Mouse (Mus musculus) cerebellum, postnatal 10 days (tissue): Measurements from ENCODE around the gene Fbxw7.

Experiments used
- DNase-seq, 2 experiments: peaks; one replicate each; pipeline ENCODE4 v3.0.0; 2021; ENCODE audit warnings: mixed read lengths in 2 of 2

Fbxw7 gene

GRCm38 (mm10) chr3:84952585-84953187 is 137.6 kb downstream of the Fbxw7 start:
- peak in 1 of 2 experiments; percentile 59 for DNase-seq

GRCm38 (mm10) chr3:84955011-84955775 is 140.1 kb downstream of the Fbxw7 start:
- no peak for DNase-seq

- DNase-seq, result peak; percentile 62 to 64
Measured at GRCm38 (mm10) chr3:84955857-84956256, 140.8 kb downstream of the Fbxw7 start.

- no peak for DNase-seq
Measured at GRCm38 (mm10) chr3:84965156-84965555, 150.1 kb downstream of the Fbxw7 start.

DNA sequence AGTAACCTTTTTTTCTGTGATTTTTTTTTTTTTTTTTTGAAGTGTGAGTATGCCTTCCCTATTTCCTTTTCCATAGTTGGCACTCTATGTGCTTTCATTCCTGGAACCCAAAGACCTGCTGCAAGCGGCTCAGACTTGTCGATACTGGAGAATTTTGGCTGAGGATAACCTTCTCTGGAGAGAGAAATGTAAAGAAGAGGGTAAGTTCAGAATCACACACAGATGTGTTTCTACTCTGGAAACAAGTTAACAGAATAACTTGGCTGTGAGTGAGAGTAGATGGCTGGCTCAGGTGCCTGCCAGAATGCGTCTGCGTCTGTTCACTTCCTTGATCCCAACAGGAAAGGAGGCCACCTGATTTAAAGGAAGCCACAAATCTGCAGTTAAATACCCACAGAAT is 152.3 kb downstream of the Fbxw7 start:
- no peak for DNase-seq

GRCm38 (mm10) chr3:84971561-84971960 is 156.5 kb downstream of the Fbxw7 start:
- DNase-seq, result no peak

DNA sequence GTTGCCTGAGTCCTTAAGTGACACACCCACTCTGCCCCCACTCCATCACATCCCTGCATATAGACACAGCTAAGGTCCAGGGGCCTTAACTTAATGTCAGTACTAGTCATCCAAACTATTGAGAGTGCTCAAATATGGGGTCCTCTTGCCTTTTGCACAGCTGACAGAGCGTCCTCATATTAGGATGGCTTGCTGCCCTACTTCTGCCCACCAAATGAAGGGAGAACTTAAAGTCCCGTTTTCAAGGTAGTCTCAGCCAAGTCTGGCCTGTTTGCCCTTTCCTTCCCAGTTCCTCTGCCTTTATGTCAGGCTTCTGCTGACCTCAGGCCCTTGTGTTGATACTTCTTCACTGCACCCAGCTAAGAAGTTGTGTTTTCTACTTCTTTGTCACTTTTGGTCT is 157.8 kb downstream of the Fbxw7 start:
- DNase-seq, result no peak

- no peak for DNase-seq
Measured at GRCm38 (mm10) chr3:84974193-84974592, 159.1 kb downstream of the Fbxw7 start.

GRCm38 (mm10) chr3:84978676-84979075 is 163.6 kb downstream of the Fbxw7 start:
- DNase-seq, result no peak

DNA sequence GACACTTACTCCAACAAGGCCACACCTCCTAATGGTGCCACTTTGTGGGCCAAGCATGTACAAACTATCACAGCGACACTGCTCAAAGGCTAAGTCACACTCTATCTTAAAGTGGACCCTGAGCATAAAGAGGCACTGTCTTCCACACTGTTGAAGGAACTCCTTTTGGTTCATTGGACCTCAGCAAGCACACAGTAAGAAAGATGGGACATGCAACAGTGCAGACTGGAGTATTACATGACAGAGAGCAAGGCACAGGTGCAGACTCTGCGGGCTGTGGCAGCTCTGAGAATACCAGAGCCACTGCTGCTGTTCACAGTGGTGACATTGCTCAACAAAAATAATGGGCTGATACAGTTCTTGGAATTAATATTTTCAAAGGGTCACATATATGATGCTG is 165.1 kb downstream of the Fbxw7 start:
- no peak for DNase-seq

DNA sequence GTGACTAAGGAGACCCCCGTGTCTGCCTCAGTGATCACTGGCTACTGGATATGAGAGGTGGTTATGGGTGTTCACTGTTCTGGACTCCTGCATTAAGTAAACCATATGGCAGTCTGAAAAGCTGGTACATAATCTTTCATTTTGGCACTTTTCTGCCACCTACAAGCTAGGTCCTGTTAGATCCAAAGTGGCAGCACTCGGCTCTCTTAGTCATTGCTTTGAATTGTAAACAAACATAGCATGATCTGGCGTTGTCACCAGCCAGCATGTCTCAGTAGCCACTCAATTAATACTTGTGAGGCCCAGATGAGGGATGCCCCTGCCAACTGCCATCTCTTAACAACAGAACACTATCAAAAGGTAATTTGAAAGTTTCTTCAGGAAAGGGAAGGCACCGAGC is 167.6 kb downstream of the Fbxw7 start:
- no peak for DNase-seq

- no peak for DNase-seq
Measured at GRCm38 (mm10) chr3:84985121-84985625, 170.1 kb downstream of the Fbxw7 start.

DNA sequence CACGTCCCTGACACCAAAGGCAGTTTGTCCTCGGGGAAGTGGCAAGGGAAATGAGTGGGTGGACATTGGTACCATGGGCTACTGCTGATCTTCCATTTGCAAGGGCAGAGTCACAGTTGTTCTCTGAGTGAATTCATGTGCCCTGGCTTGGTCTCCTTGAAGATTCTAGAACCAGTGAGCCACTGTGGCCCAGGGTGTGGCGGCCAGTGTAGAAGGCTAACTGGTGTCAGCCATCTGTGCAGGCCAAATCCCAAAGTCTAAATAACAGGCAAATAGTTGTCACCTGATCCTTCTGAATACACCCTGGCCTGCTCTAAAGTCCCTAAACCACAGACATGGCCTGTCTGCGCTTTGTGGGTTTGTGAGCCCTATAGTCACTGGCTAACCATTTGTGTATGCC is 173.8 kb downstream of the Fbxw7 start:
- no peak for DNase-seq

DNA sequence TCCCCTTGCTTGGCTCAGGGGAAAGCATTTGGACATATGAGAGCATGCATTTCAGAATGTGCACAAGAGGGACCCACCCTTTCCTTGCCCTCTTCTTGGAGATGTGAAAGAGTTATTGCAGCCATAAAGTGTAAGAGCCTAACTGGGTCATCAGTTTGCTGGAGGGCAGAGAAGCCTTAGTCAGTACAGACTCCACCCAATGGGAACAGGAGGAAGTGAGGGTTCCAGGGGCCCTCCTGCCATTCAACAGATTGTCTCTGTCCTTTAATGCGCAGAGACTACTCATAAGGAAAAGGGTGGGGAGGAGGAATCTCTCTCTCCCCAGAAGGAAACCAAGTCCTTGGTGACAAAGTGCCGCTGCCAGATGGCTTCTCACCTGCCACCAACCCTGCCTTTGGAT is 190.2 kb downstream of the Fbxw7 start:
- DNase-seq, result peak in 1 of 2 experiments; percentile 17

GRCm38 (mm10) chr3:85012889-85013288 is 197.8 kb downstream of the Fbxw7 start:
- peak; percentile 49 for DNase-seq

DNA sequence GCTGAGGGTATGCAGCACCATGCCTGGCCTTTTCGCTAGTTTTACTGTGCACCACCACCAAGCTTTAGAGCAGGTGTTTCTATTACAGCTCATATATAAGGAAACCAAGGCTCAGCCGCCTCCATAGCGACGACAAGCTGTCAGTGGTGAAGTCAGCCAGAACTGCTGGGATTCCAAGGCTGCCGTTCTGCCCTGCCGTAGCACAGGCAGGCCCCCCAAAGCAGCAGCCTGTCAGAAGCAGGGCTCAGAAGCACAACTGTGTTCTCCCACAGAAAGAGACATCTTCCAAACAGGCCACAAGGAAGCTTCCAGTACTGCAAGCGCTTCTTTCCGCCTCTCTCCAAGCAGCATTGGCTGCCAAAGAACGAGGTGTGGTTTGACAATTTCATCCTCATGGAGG is 200.6 kb downstream of the Fbxw7 start:
- peak; percentile 48 to 54 for DNase-seq

DNA sequence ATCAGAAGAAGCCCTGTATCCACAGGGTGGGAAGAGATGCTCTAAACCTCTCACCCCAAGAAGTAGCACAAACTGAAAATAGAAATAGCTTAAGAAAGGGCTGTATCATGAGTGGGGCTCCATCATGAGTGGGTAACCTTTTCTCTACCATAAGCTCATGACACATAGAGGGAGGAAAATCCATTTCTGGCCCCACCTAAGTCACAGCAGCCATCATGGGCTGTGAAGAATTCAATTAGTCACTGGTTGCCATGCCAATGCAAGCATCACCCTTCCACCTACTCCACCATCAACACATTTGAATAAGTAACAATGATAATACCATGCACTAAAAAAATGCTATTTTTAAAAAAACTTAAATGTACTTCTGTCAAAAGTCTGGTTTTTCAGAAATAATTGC is 205.1 kb downstream of the Fbxw7 start:
- no peak for DNase-seq

DNA sequence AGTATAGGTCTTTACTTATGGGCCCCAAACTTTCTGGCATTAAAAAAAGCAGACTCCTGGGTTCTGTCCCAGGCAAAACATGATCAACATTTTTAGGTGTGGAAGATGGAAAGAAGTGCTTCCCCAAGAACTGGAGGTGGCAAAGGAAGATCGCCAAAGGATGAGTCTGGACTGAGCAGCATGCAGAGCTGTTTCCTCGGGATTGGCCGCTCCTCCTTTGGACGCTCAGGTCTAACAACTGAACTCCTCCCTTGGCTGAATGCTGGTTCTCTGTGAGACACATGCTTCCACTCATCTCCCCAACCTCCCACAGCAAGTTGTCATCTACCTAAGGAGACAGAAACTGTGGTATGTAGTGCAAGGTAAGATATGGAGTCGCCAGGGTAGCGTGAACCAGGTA is 206.7 kb downstream of the Fbxw7 start:
- DNase-seq, result no peak

DNA sequence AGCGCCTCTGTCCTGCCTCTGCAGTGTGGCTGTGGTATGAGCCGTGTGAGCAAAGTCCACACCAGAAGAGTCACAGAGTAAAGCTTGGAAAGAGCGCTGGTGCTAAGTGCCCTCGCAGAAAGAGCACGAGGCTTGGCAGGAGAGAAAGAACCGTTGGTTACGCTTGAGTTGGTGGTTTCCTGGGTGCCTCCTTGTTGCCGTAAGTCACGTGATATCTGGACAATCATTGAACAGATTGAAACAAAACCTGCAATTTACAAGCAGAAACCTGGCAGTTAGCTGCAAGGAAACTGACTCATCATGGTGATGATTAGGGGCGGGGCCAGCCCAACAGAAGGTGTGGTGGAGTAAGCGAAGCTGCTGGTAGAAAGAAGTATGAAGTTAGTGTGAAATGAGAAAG is 207.7 kb downstream of the Fbxw7 start:
- no peak for DNase-seq

- no peak for DNase-seq
Measured at GRCm38 (mm10) chr3:85024237-85024636, 209.2 kb downstream of the Fbxw7 start.

- DNase-seq, result peak in 1 of 2 experiments; percentile 21
Measured at GRCm38 (mm10) chr3:85024817-85025705, 210.0 kb downstream of the Fbxw7 start.
